Mouse (Mus musculus) gastrocnemius, adult 2 months (tissue): ENCODE data around the gene Itk. TPM values are rescaled to one million over a fixed set of nuclear protein-coding genes. Genes with fewer than 3 reads are reported as not detected.
"Not testable (repeated sequence)": the region's sequence is repeated elsewhere in the genome, so short reads cannot be mapped to it uniquely, and the experiment has no call there.

Experiments
- DNase-seq: peaks from one replicate; pipeline ENCODE4 v3.0.0; 2022
- H3K27ac ChIP-seq: fragments of 200-600 bp; 2 replicates; pipeline ENCODE4 v1.8.1; 2022; ENCODE audit warnings: mild to moderate bottlenecking
- H3K4me3 ChIP-seq: fragments of 200-600 bp; 2 replicates; pipeline ENCODE4 v1.8.1; 2022; ENCODE audit warnings: mild to moderate bottlenecking, moderate library complexity
- CTCF ChIP-seq: fragments of 200-600 bp; IDR thresholded peaks from 2 replicates; pipeline ENCODE4 v1.8.1; 2022; ENCODE audit warnings: antibody characterized with exemption, mild to moderate bottlenecking, moderate library complexity
- intact Hi-C: fragments of 180-260 bp; cut with DNase I; formaldehyde crosslinking; loops from one replicate; pipeline ENCODE4 v1.15.1; 2025
- long read RNA-seq, 2 experiments: library from polyadenylated mRNA; stranded (forward); transcript quantifications; one replicate each; pipeline ENCODE4 v2.0.0; 2021
- total RNA-seq, 2 experiments: library from RNA; stranded (reverse); gene quantifications; 2 replicates each; pipeline ENCODE4 v1.2.3; 2021

Itk gene
- total RNA-seq, result not detected
- long read RNA-seq, experiment 1, full-length matches to known transcripts, result 1 of 1 reads
- long read RNA-seq, experiment 1, partial matches to known transcripts, result 0 of 1 reads
- long read RNA-seq, experiment 1, other reads (novel, unspliced or antisense), result 0 of 1 reads
- long read RNA-seq, experiment 2, full-length matches to known transcripts, result 1 of 1 reads
- long read RNA-seq, experiment 2, partial matches to known transcripts, result 0 of 1 reads
- long read RNA-seq, experiment 2, other reads (novel, unspliced or antisense), result 0 of 1 reads

- H3K4me3 ChIP-seq, result no peak within 1 kb of the TSS
These were observed at the start of gene Itk for GRCm38 (mm10) chr11:46389336-46390117. Gene Itk, minus strand, starts transcription at chr11:46389515.

GRCm38 (mm10) chr11:46437459-46438000 is 48.2 kb upstream of the Itk start:
- no peak for DNase-seq
- intact Hi-C loops, result loop anchor here (10.0 kb wide), 1 partner anchor 493 kb away; the partner anchor contains the start of gene Lsm11

More at GRCm38 (mm10) chr11:46389336-46390117, at the start of gene Itk:
- TF ChIP-seq CTCF, result no peak
- H3K27ac ChIP-seq, result no peak within 1 kb of the TSS
- intact Hi-C loops, result no loop called here
- no peak for DNase-seq

GRCm38 (mm10) chr11:46436760-46437458 is 47.6 kb upstream of the Itk start, which contains the start of gene Med7:
Gene Med7, plus strand, starts transcription at chr11:46436925.
- Histone ChIP-seq H3K4me3 (peak within 1 kb of the TSS; percentile 100), H3K27ac (peak within 1 kb of the TSS; percentile 99)
- DNase-seq, result peak; percentile 96
- TF ChIP-seq CTCF, result no peak
- intact Hi-C loops, result loop anchor here (10.0 kb wide), 1 partner anchor 492 kb away; the partner anchor contains the start of gene Lsm11

More at GRCm38 (mm10) chr11:46437459-46438000, 48.2 kb upstream of the Itk start:
- TF ChIP-seq CTCF, result no peak
- Histone ChIP-seq H3K27ac (peak overlapping the region; percentile 99), H3K4me3 (peak overlapping the region; percentile 100)

GRCm38 (mm10) chr11:46435363-46435762 is 46.0 kb upstream of the Itk start:
- DNase-seq, result no peak
- intact Hi-C loops, result loop anchor here (10.0 kb wide), 1 partner anchor 491 kb away; the partner anchor contains the start of gene Lsm11
- Histone ChIP-seq H3K4me3 (no peak overlapping the region), H3K27ac (no peak overlapping the region)
- TF ChIP-seq CTCF, result no peak

GRCm38 (mm10) chr11:46431129-46431528 is 41.8 kb upstream of the Itk start:
- peak; percentile 62 for DNase-seq
- H3K27ac ChIP-seq, result no peak overlapping the region
- intact Hi-C loops, result loop anchor here (2.0 to 10.0 kb wide), 2 partner anchors 162 to 486 kb away; partner anchors contain the start of gene Lsm11
- peak; percentile 83 for TF ChIP-seq CTCF
- H3K4me3 ChIP-seq, result no peak overlapping the region

GRCm38 (mm10) chr11:46430123-46430522 is 40.8 kb upstream of the Itk start:
- no peak for DNase-seq
- Histone ChIP-seq H3K4me3 (no peak overlapping the region), H3K27ac (no peak overlapping the region)
- TF ChIP-seq CTCF, result no peak
- intact Hi-C loops, result loop anchor here (2.0 to 10.0 kb wide), 2 partner anchors 161 to 485 kb away; partner anchors contain the start of gene Lsm11

- DNase-seq, H3K4me3 ChIP-seq, intact Hi-C loops: not testable (repeated sequence)
These were observed 38.8 kb upstream of the Itk start for GRCm38 (mm10) chr11:46428131-46428530.

GRCm38 (mm10) chr11:46421086-46421888 is 32.0 kb upstream of the Itk start:
- H3K27ac ChIP-seq, result no peak overlapping the region
- no peak for DNase-seq
- intact Hi-C loops, result no loop called here
- no peak overlapping the region for H3K4me3 ChIP-seq
- no peak for TF ChIP-seq CTCF

More at GRCm38 (mm10) chr11:46428131-46428530, 38.8 kb upstream of the Itk start:
- not testable (repeated sequence) for H3K27ac ChIP-seq

GRCm38 (mm10) chr11:46418860-46419259 is 29.5 kb upstream of the Itk start:
- no peak for TF ChIP-seq CTCF
- no peak for DNase-seq
- Histone ChIP-seq H3K4me3 (no peak overlapping the region), H3K27ac (no peak overlapping the region)
- intact Hi-C loops, result no loop called here

GRCm38 (mm10) chr11:46418438-46418837 is 29.1 kb upstream of the Itk start:
- Histone ChIP-seq H3K4me3 (no peak overlapping the region), H3K27ac (no peak overlapping the region)
- peak; percentile 26 for DNase-seq
- intact Hi-C loops, result no loop called here
- TF ChIP-seq CTCF, result no peak

- Histone ChIP-seq H3K4me3 (no peak overlapping the region), H3K27ac (no peak overlapping the region)
- no peak for TF ChIP-seq CTCF
- intact Hi-C loops, result no loop called here
- DNase-seq, result no peak
These were observed 20.8 kb upstream of the Itk start for GRCm38 (mm10) chr11:46410018-46410563.
